In the genomic region with DNA sequence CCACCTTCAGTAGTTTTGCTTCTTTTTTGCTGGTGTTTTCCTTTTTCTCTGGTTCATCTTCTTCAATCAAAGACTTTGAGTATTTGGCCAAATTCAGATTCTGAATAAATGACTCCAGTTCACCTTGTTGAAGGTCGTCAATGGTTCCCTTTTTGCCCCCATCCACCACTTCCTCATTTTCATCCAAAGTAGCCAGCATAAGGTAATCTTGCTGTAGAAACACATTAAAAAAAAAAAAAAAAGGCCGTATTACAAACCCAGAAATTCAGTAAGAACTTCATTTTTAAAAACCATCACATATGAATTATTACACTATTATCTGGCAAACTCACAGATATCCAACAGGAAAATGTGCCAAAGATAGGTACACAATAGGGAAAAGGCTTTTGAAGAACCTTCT, we compare ENCODE assay signal across 9 mouse cellular contexts. TPM values are rescaled to one million over a fixed set of nuclear protein-coding genes. Genes with fewer than 3 reads are reported as not detected.
A peak's percentile ranks its signal among the peaks of the same experiment; 100 is the strongest.
DNase-seq lines count a peak whose midpoint lies in the region; ATAC-seq lines count a peak whose summit lies in the region.
"Had no signal": no experiment of that assay in that cellular context is flagged by ENCODE, and none has a peak within 500 bp of the region (broad histone marks: within the 10 kb centered on the region; RNA-seq: fewer than 3 reads in every experiment).

No protein-coding gene starts in this region.

- peak overlapping the region; percentile 62 for H3K4me2 ChIP-seq in neural tube, embryonic 11.5 days (ENCODE audit: low read depth)
- peak overlapping the region; percentile 77 for H3K4me2 ChIP-seq in forebrain, embryonic 12.5 days
- H3K4me2 ChIP-seq in liver, embryonic 11.5 days, result peak overlapping the region; percentile 93
- H3K4me2 ChIP-seq in stomach, embryonic 16.5 days (ENCODE audit: low read depth, low read length), result peak overlapping the region; percentile 85

- H3K9ac ChIP-seq in neural tube, embryonic 11.5 days (ENCODE audit: low read length), result no peak overlapping the region
- peak overlapping the region; percentile 76 for H3K9ac ChIP-seq in forebrain, embryonic 12.5 days
- H3K9ac ChIP-seq in liver, embryonic 11.5 days (ENCODE audit: low read depth, low read length), result peak overlapping the region; percentile 82
- H3K9ac ChIP-seq in stomach, embryonic 16.5 days (ENCODE audit: low read length), result peak overlapping the region; percentile 89

- DNase-seq in neural tube, embryonic 11.5 days (ENCODE audit: low spot score), result no peak
- DNase-seq in neural tube, embryonic 10.5 days (ENCODE audit: extremely low spot score, low spot score), result no peak
- no peak for DNase-seq in liver, embryonic 11.5 days (ENCODE audit: low spot score)
- DNase-seq in frontal cortex, postnatal 36 days (ENCODE audit: low spot score in 2 of 2), result no peak
- no peak for DNase-seq in cerebellum, adult 8-10 months
- no peak for DNase-seq in natural killer cell, adult 2 months (ENCODE audit: low spot score in 2 of 2)

- H3K27ac ChIP-seq in neural tube, embryonic 11.5 days (ENCODE audit: low read depth, low read length), result no peak overlapping the region
- no peak overlapping the region for H3K27ac ChIP-seq in forebrain, embryonic 12.5 days
- no peak overlapping the region for H3K27ac ChIP-seq in liver, embryonic 11.5 days (ENCODE audit: low read depth, low read length)
- no peak overlapping the region for H3K27ac ChIP-seq in stomach, embryonic 16.5 days (ENCODE audit: low read length)

- H3K27me3 ChIP-seq in neural tube, embryonic 11.5 days (ENCODE audit: control insufficient read depth, insufficient read depth, low read length), result no peaks in the 10 kb centered on the region
- H3K27me3 ChIP-seq in forebrain, embryonic 12.5 days, result no peaks in the 10 kb centered on the region
- H3K27me3 ChIP-seq in liver, embryonic 11.5 days (replicated peaks; ENCODE audit: control insufficient read depth, insufficient read depth, low read length), result no peaks in the 10 kb centered on the region
- no peaks in the 10 kb centered on the region for H3K27me3 ChIP-seq in stomach, embryonic 16.5 days (ENCODE audit: control insufficient read depth, insufficient read depth, low read length)

- H3K4me3 ChIP-seq in neural tube, embryonic 11.5 days (ENCODE audit: low read depth, low read length), result peak overlapping the region; percentile 80
- peak overlapping the region; percentile 76 for H3K4me3 ChIP-seq in forebrain, embryonic 12.5 days (replicated peaks)
- H3K4me3 ChIP-seq in liver, embryonic 11.5 days (ENCODE audit: low read depth, low read length), result peak overlapping the region; percentile 90
- peak overlapping the region; percentile 93 for H3K4me3 ChIP-seq in stomach, embryonic 16.5 days (replicated peaks; ENCODE audit: low read length)

- no peak for ATAC-seq in neural tube, embryonic 11.5 days (ENCODE audit: insufficient read depth, low FRiP score, low TSS enrichment)
- ATAC-seq in forebrain, embryonic 12.5 days (ENCODE audit: low FRiP score), result no peak
- no peak for ATAC-seq in liver, embryonic 11.5 days (replicated peaks; ENCODE audit: low FRiP score)
- ATAC-seq in stomach, embryonic 16.5 days (ENCODE audit: insufficient read depth, low FRiP score), result no peak

- H3K9me3 ChIP-seq in neural tube, embryonic 11.5 days (ENCODE audit: control insufficient read depth, low read length), result no peaks in the 10 kb centered on the region
- H3K9me3 ChIP-seq in forebrain, embryonic 12.5 days, result no peaks in the 10 kb centered on the region
- no peaks in the 10 kb centered on the region for H3K9me3 ChIP-seq in liver, embryonic 11.5 days (ENCODE audit: control insufficient read depth, low read length)
- H3K9me3 ChIP-seq in stomach, embryonic 16.5 days (replicated peaks; ENCODE audit: control insufficient read depth, low read length), result no peaks in the 10 kb centered on the region

- H3K36me3 ChIP-seq in neural tube, embryonic 11.5 days (ENCODE audit: control insufficient read depth, insufficient read depth, low read length), result peaks cover 6% of the 10 kb centered on the region
- peaks cover 47% of the 10 kb centered on the region for H3K36me3 ChIP-seq in forebrain, embryonic 12.5 days (replicated peaks)
- peaks cover 35% of the 10 kb centered on the region for H3K36me3 ChIP-seq in liver, embryonic 11.5 days (ENCODE audit: control insufficient read depth, insufficient read depth, low read length)
- peaks cover 7% of the 10 kb centered on the region; the same call in 1 of the 2 replicates for H3K36me3 ChIP-seq in stomach, embryonic 16.5 days (ENCODE audit: control insufficient read depth, insufficient read depth, low read length)

- H3K4me1 ChIP-seq in neural tube, embryonic 11.5 days (ENCODE audit: control insufficient read depth, insufficient read depth, low read length), result peaks cover 4% of the 10 kb centered on the region; the same call in 1 of the 2 replicates
- H3K4me1 ChIP-seq in forebrain, embryonic 12.5 days, result peaks cover 21% of the 10 kb centered on the region
- peaks cover 12% of the 10 kb centered on the region for H3K4me1 ChIP-seq in liver, embryonic 11.5 days (replicated peaks; ENCODE audit: control insufficient read depth, insufficient read depth, low read length)
- peaks cover 19% of the 10 kb centered on the region for H3K4me1 ChIP-seq in stomach, embryonic 16.5 days (ENCODE audit: control insufficient read depth, insufficient read depth, low read length)

- WGBS in neural tube, embryonic 11.5 days, result 86% methylated on average over 2 of the region's 2 CpGs
- WGBS in forebrain, embryonic 12.5 days, result 82% methylated on average over 2 of the region's 2 CpGs
- 45% methylated on average over 2 of the region's 2 CpGs for WGBS in liver, embryonic 11.5 days
- 83% methylated on average over 2 of the region's 2 CpGs for WGBS in stomach, embryonic 16.5 days

RNA-seq across cellular contexts. Expression of a gene that starts 1.0 kb away (rescaled TPM):
- 56.8 and 57.6 TPM in 2 replicates for polyA plus RNA-seq in neural tube, embryonic 11.5 days (2014; fragmentation: Nextera tagmentation; extraction: Ambion mirVana)
- 69.2 and 76.0 TPM in 2 replicates for polyA plus RNA-seq in forebrain, embryonic 12.5 days (2016; fragmentation: Nextera tagmentation; extraction: Ambion mirVana)
- 73.8 and 74.0 TPM in 2 replicates for polyA plus RNA-seq in liver, embryonic 11.5 days (2014; fragmentation: Nextera tagmentation; extraction: Ambion mirVana)
- 47.3 and 48.2 TPM in 2 replicates for polyA plus RNA-seq in stomach, embryonic 16.5 days (2015; fragmentation: Nextera tagmentation; extraction: Ambion mirVana)

RNA-seq across cellular contexts. Expression of a gene that starts 1.1 kb away (rescaled TPM):
- polyA plus RNA-seq in neural tube, embryonic 11.5 days (2014; fragmentation: Nextera tagmentation; extraction: Ambion mirVana), result 48.3 and 53.3 TPM in 2 replicates
- 46.3 and 55.6 TPM in 2 replicates for polyA plus RNA-seq in forebrain, embryonic 12.5 days (2016; fragmentation: Nextera tagmentation; extraction: Ambion mirVana)
- 58.0 and 67.3 TPM in 2 replicates for polyA plus RNA-seq in liver, embryonic 11.5 days (2014; fragmentation: Nextera tagmentation; extraction: Ambion mirVana)
- polyA plus RNA-seq in stomach, embryonic 16.5 days (2015; fragmentation: Nextera tagmentation; extraction: Ambion mirVana), result 42.4 and 51.1 TPM in 2 replicates

RNA-seq across cellular contexts. Expression of a gene that starts 19.6 kb away (rescaled TPM):
- 99.3 and 109 TPM in 2 replicates for polyA plus RNA-seq in neural tube, embryonic 11.5 days (2014; fragmentation: Nextera tagmentation; extraction: Ambion mirVana)
- polyA plus RNA-seq in forebrain, embryonic 12.5 days (2016; fragmentation: Nextera tagmentation; extraction: Ambion mirVana), result 109 and 112 TPM in 2 replicates
- polyA plus RNA-seq in liver, embryonic 11.5 days (2014; fragmentation: Nextera tagmentation; extraction: Ambion mirVana), result 80.6 and 95.3 TPM in 2 replicates
- polyA plus RNA-seq in stomach, embryonic 16.5 days (2015; fragmentation: Nextera tagmentation; extraction: Ambion mirVana), result 99.8 and 113 TPM in 2 replicates

RNA-seq across cellular contexts. Expression of a gene that starts 29.1 kb away (rescaled TPM):
- polyA plus RNA-seq in neural tube, embryonic 11.5 days (2014; fragmentation: Nextera tagmentation; extraction: Ambion mirVana), result 0.11 TPM in 1 of 2 replicates, not detected in the other
- 0.18 TPM in 1 of 2 replicates, not detected in the other for polyA plus RNA-seq in forebrain, embryonic 12.5 days (2016; fragmentation: Nextera tagmentation; extraction: Ambion mirVana)
- 0.14 TPM in 1 of 2 replicates, not detected in the other for polyA plus RNA-seq in liver, embryonic 11.5 days (2014; fragmentation: Nextera tagmentation; extraction: Ambion mirVana)
- polyA plus RNA-seq in stomach, embryonic 16.5 days (2015; fragmentation: Nextera tagmentation; extraction: Ambion mirVana), result 0.21 TPM in 2 replicates
- polyA plus RNA-seq: large intestine, adult 2 months had no signal

RNA-seq across cellular contexts. Expression of a gene that starts 53.5 kb away (rescaled TPM):
- polyA plus RNA-seq in neural tube, embryonic 11.5 days (2014; fragmentation: Nextera tagmentation; extraction: Ambion mirVana), result 3.2 and 3.3 TPM in 2 replicates
- polyA plus RNA-seq in forebrain, embryonic 12.5 days (2016; fragmentation: Nextera tagmentation; extraction: Ambion mirVana), result 6.5 and 7.4 TPM in 2 replicates
- polyA plus RNA-seq in liver, embryonic 11.5 days (2014; fragmentation: Nextera tagmentation; extraction: Ambion mirVana), result 8.2 and 8.3 TPM in 2 replicates
- 10.7 and 13.1 TPM in 2 replicates for polyA plus RNA-seq in stomach, embryonic 16.5 days (2015; fragmentation: Nextera tagmentation; extraction: Ambion mirVana)
